Mouse (Mus musculus) c-Kit-positive CD71-positive TER-119-positive erythroid progenitor cells, embryonic 14.5 days (primary cell): Measurements from ENCODE around the gene Atp13a3.

Experiments used
- DNase-seq: peaks from one replicate; pipeline ENCODE4 v3.0.0-alpha.2; 2013; ENCODE audit warnings: low spot score

Gene Atp13a3

DNA sequence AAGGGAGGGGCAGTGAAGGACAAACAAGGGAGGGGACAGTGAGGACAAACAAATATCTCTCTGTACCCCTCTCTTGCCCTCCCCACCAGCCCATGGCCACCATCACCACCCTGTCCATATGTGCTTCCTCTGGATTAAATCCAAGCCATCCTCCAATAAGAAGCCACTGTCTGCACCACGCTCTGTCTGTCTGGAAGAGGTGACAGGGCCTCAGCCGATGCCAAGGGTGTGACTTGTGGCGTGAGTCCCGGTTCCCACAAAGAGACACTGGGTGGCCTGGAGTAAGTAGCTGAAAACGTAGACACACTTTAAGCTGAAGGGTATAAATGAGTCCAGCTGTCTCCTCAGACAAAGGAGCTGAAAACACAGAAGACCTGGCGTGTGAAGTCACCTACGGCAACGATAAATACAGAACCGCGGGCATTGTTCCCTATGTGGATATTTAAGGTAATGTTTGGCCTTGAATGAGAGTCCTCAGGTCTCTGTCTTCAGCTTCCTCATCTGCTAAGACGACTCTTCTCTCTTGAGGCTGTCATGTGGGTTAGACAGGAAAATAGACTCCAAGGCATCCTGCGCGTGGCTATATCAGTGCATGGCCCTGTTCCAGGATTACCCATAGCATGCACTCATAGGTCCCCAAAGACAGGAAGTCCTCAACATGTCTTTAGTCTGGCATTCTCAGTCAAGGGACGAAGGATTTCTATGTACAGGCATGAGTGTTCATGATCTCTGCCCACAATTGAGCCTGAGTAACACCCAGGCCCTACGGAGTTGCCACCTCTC lies 130.0 kb downstream of the Atp13a3 start:
- no peak for DNase-seq

- no peak for DNase-seq
These were observed 132.7 kb downstream of the Atp13a3 start for GRCm38 (mm10) chr16:30273065-30273464.

- DNase-seq: no peak
These were observed 133.7 kb downstream of the Atp13a3 start for GRCm38 (mm10) chr16:30271941-30272595.

GRCm38 (mm10) chr16:30271223-30271761 lies 134.5 kb downstream of the Atp13a3 start:
- DNase-seq: no peak

- DNase-seq: no peak
These were observed 138.4 kb downstream of the Atp13a3 start, which contains the start of gene Cpn2 for GRCm38 (mm10) chr16:30267359-30267758. Gene Cpn2 (minus strand): TSS chr16:30267499.

- no peak for DNase-seq
These were observed 139.2 kb downstream of the Atp13a3 start for GRCm38 (mm10) chr16:30266561-30266960.

DNA sequence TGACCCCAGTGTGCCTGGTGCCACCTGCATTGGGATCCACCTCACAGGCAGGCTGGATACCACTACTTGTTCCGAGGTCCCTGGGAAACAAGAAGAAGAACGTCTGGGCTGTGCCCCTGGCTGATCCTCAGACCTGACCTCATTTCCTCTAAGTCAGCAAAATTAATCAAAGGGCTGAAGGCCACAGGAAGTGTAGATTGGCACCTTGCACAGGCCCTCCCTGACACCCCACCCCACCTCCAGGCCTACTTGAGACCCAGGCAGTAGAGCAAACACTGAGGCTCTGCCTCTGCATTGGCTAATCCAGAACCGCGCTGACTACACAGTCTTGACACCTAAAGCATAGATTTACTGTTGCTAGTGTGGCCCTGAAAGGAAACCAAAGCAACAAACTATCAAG lies 140.2 kb downstream of the Atp13a3 start:
- no peak for DNase-seq

DNA sequence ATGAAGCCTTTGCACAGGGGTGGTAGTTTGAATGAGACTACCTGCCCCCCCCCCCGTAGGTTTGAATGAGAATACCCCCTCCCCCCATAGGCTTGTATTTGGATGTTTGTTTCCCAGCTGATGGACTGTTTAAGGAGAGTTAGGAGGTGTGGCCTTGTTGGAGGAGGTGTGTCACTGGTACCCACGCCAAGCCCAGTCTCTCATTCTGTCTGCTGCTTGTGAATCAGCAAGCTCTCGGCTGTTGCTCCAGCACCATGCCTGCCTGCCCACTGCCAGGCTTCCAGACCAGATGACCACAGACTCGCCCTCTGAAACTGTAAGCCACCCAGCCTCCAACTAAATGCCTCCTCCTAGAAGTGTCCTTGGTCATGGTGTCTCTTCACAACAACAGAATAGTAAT lies 142.6 kb downstream of the Atp13a3 start:
- no peak for DNase-seq

- DNase-seq: peak; percentile 64
These were observed 143.1 kb downstream of the Atp13a3 start for GRCm38 (mm10) chr16:30262664-30263063.
